Comparison of ENCODE assay signal across 23 mouse cellular contexts in the genomic region with DNA sequence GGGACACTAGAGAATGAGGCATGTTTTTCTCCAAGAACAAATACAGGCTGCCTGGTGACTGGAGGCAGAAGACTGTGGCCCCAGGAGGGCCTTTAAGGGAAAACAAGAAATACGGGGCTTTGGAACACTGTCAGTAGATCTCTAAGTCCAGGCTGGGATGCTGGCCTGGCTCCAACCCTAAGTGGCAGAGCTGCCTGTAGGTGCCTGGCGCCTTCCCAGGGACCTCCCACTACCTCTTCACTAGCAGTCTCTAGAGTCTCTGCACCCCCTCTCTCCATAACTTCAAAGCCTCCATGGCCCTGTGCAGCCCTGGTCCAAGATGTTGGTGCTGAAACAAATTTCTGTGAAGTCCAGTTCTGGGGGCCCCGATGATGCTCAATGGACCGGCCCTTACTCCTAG.
DNase-seq lines count a peak whose midpoint lies in the region; ATAC-seq lines count a peak whose summit lies in the region.
"Had no signal": no experiment of that assay in that cellular context is flagged by ENCODE, and none has a peak within 500 bp of the region (broad histone marks: within the 10 kb centered on the region; RNA-seq: fewer than 3 reads in every experiment).

No protein-coding gene starts in this region.

- ATAC-seq in heart, embryonic 14.5 days (ENCODE audit: insufficient number of reproducible peaks, insufficient read depth, low FRiP score, low read depth), result peak; percentile 28; the same call in 1 of the 2 replicates
- ATAC-seq in limb, embryonic 13.5 days (ENCODE audit: low FRiP score, low read depth), result 0 out of 2 replicates have a peak, but pooled peaks have one; percentile 5
- ATAC-seq: hindbrain, embryonic 16.5 days; intestine, embryonic 16.5 days; midbrain, embryonic 15.5 days had no signal

- 41% methylated on average over 4 of the region's 4 CpGs for WGBS in heart, embryonic 14.5 days
- 54% methylated on average over 4 of the region's 4 CpGs for WGBS in limb, embryonic 13.5 days
- WGBS in limb, embryonic 10.5 days, result 71% methylated on average over 4 of the region's 4 CpGs

- H3K4me1 ChIP-seq in heart, embryonic 14.5 days (ENCODE audit: control insufficient read depth in 2 of 2, insufficient read depth in 2 of 2, low read length in 2 of 2), result peaks cover 9% of the 10 kb centered on the region in 2 experiments; a peak in 3 of 4 replicates
- peaks cover 50% of the 10 kb centered on the region for H3K4me1 ChIP-seq in limb, embryonic 13.5 days
- H3K4me1 ChIP-seq in limb, embryonic 10.5 days, result peaks cover 86% of the 10 kb centered on the region

- no peak overlapping the region for H3K9ac ChIP-seq in heart, embryonic 14.5 days (ENCODE audit: low read length)
- H3K9ac ChIP-seq in limb, embryonic 13.5 days, result 0 out of 2 replicates have a peak overlapping the region, but pooled peaks have one; percentile 5
- H3K9ac ChIP-seq: forebrain, embryonic 12.5 days; midbrain, embryonic 15.5 days had no signal

- H3K27ac ChIP-seq in heart, embryonic 14.5 days (replicated peaks in 1 of 2; ENCODE audit: control insufficient read depth in 1 of 2, insufficient read depth in 1 of 2, low read depth in 2 of 2, low read length in 2 of 2), result no peak overlapping the region
- H3K27ac ChIP-seq in limb, embryonic 13.5 days, result no peak overlapping the region
- H3K27ac ChIP-seq in limb, embryonic 10.5 days, result no peak overlapping the region
- H3K27ac ChIP-seq: forebrain, embryonic 12.5 days; midbrain, embryonic 15.5 days had no signal

- H3K9me3 ChIP-seq in heart, embryonic 14.5 days (ENCODE audit: control insufficient read depth, low read length), result no peaks in the 10 kb centered on the region
- H3K9me3 ChIP-seq in limb, embryonic 13.5 days, result no peaks in the 10 kb centered on the region
- no peaks in the 10 kb centered on the region for H3K9me3 ChIP-seq in limb, embryonic 10.5 days (replicated peaks)
- H3K9me3 ChIP-seq: forebrain, embryonic 12.5 days; G1E; megakaryocyte, embryonic 14.5 days; midbrain, embryonic 15.5 days had no signal

- H3K36me3 ChIP-seq in heart, embryonic 14.5 days (ENCODE audit: control insufficient read depth, insufficient read depth, low read length), result no peaks in the 10 kb centered on the region
- peaks cover 23% of the 10 kb centered on the region for H3K36me3 ChIP-seq in limb, embryonic 13.5 days
- peaks cover 78% of the 10 kb centered on the region for H3K36me3 ChIP-seq in limb, embryonic 10.5 days
- H3K36me3 ChIP-seq: forebrain, embryonic 12.5 days; G1E; midbrain, embryonic 15.5 days had no signal

- H3K4me3 ChIP-seq in heart, embryonic 14.5 days (ENCODE audit: control insufficient read depth in 1 of 2, insufficient read depth in 1 of 2, low read depth in 1 of 2, low read length in 2 of 2), result no peak overlapping the region
- H3K4me3 ChIP-seq in limb, embryonic 13.5 days, result no peak overlapping the region
- no peak overlapping the region for H3K4me3 ChIP-seq in limb, embryonic 10.5 days
- H3K4me3 ChIP-seq: forebrain, embryonic 12.5 days; megakaryocyte, embryonic 14.5 days; midbrain, embryonic 15.5 days had no signal

- no peak for DNase-seq in heart, adult 18-20 months
- DNase-seq in limb, embryonic 10.5 days (ENCODE audit: low spot score), result no peak
- peak; percentile 35 for DNase-seq in right cerebral cortex, adult 18-20 months
- DNase-seq in right cerebral cortex, postnatal 14 days, result no peak
- DNase-seq in layer of hippocampus, postnatal 10 days (ENCODE audit: low spot score in 2 of 2), result no peak
- DNase-seq: adrenal gland, postnatal 36 days; cerebellum, adult 2 months; cerebellum, postnatal 36 days; gastrocnemius, postnatal 10 days; heart, adult 11 months; heart, postnatal 36 days; kidney, postnatal 36 days; liver; retina, postnatal 1 day; thymus, postnatal 36 days had no signal

- H3K27me3 ChIP-seq in heart, embryonic 14.5 days (ENCODE audit: control insufficient read depth, insufficient read depth, low read length), result peaks cover 44% of the 10 kb centered on the region
- H3K27me3 ChIP-seq in limb, embryonic 13.5 days, result peaks cover 41% of the 10 kb centered on the region
- H3K27me3 ChIP-seq in limb, embryonic 10.5 days (ENCODE audit: low read depth, poor library complexity, severe bottlenecking), result peaks cover 64% of the 10 kb centered on the region

- no peak overlapping the region for H3K4me2 ChIP-seq in heart, embryonic 14.5 days (ENCODE audit: low read length)
- no peak overlapping the region for H3K4me2 ChIP-seq in limb, embryonic 13.5 days (replicated peaks)
- H3K4me2 ChIP-seq: forebrain, embryonic 12.5 days; midbrain, embryonic 15.5 days had no signal
